Mouse (Mus musculus): Measurements from ENCODE around the gene B3gnt9.

DNA sequence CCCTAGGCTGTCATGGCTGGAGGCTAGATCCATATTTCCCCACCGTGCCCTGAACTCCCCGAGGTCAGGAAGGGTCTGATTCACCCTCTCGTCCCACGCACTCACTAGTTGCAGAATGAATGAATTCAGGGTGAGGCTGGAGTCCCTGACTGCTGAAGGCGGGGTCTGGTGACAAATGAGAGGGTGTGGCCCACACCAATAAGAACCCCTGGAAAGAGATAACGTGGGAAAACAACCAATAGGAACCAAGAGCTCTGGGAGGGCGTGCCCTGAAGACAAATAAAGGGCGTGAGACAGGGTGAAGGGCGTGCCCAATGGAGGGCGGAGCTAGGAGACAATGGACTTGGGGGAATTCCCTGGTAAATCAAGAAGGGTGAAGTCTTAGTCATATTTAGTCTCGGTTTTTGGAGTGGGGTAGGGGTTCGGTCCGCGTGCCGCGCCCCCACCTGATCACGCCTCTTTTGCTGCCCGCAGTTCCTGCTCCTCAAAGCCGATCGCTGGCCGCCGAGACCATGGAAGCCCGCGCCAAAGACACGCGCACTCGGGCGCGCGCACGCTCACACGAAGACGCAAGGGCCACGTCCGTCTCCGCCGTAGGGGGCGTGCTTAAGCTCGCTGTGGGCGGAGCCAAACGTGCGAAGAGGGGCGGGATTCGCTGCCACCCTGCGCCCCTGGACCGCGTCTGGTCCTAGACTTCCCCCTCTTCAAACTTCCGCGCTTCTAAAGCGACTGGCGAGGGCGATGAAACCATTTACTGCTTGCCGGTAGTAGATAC lies 34.2 kb upstream of the B3gnt9 start:
- no peak for TF ChIP-seq MAX (IDR thresholded peaks at IDR 0.05; ENCODE audit: low read depth)
- TF ChIP-seq MYOD1 (IDR thresholded peaks at IDR 0.05; ENCODE audit: control insufficient read depth in 1 of 3, insufficient read length in 2 of 3, low read depth in 2 of 3), result no peak

Data from myocyte (in vitro differentiated cells).